Mouse (Mus musculus): Measurements from ENCODE around the gene Lpin2. TPM values are rescaled to one million over a fixed set of nuclear protein-coding genes. Genes with fewer than 3 reads are reported as not detected.

The Lpin2 gene
- polyA plus RNA-seq, 1 experiment from 2014 or later: 38.4 TPM

DNA sequence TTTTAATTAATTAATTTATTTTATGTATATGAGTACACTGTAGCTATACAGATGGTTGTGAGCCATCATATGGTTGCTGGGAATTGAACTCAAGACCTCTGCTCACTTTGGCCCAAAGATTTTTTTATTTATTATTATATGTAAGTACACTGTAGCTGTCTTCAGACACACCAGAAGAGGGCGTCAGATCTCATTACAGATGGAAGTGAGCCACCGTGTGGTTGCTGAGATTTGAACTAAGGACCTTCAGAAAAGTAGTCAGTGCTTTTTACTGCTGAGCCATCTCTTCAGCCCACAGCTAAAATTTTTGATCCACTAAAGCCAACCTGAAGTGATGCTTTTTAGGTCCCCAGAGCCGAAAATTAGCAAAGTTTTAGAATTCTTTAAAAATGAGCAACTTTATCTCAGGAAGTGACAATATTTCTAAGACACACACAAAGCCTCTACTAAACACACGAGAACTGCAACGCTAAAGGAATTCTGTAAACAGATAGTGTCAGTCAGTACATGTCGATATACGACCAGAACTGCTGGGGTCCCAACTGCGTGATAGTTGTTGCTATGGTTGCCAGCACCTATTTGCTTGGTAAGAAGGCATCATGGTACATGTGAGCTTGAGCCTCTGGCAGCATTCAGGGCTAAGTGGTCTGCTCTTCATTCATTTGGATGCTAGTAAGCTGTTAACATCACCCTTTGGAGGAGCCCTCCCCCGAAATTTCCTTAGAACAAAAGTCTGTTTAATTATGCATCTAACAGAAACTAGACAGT, 45.0 kb downstream of the Lpin2 start:
- no peak for ATAC-seq (replicated peaks)
- no peaks in the 10 kb centered on the region for H3K27me3 ChIP-seq
- WGBS: 83% methylated on average over 9 of the region's 9 CpGs

DNA sequence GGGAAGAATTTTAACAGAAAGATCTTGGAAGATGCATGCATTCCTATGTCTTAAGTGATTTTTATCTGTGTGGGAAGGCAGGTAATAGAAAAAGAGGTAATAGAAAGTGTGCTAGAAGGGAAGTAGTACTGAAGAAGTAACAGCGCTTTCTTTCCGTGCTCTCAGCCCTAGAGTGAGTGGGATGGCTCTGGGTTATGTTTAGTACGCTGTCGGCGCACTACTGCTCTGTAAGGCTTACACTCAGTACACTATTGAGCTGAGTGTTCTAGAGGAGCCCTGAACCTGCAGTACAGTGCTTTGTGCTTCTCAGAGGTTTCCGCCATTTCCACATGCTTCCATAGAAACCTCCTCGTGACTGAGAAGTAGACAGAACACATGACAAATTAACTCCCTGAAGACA, 46.3 kb downstream of the Lpin2 start:
- WGBS: 87% methylated on average over 7 of the region's 7 CpGs
- H3K9me3 ChIP-seq: no peaks in the 10 kb centered on the region
- H3K4me2 ChIP-seq (replicated peaks): no peak overlapping the region
- no peaks in the 10 kb centered on the region for H3K27me3 ChIP-seq
- H3K36me3 ChIP-seq: peaks cover 4% of the 10 kb centered on the region; the same call in 1 of the 2 replicates
- no peak overlapping the region for H3K4me3 ChIP-seq
- no peak overlapping the region for H3K27ac ChIP-seq (replicated peaks)
- ATAC-seq (replicated peaks): no peak
- no peaks in the 10 kb centered on the region for H3K4me1 ChIP-seq
- no peak overlapping the region for H3K9ac ChIP-seq (replicated peaks)

More for the DNA sequence above, 45.0 kb downstream of the Lpin2 start:
- Histone ChIP-seq H3K9me3 (no peaks in the 10 kb centered on the region), H3K36me3 (peaks cover 2% of the 10 kb centered on the region; the same call in 1 of the 2 replicates), H3K4me3 (no peak overlapping the region), H3K27ac (replicated peaks) (no peak overlapping the region), H3K4me1 (no peaks in the 10 kb centered on the region), H3K9ac (replicated peaks) (no peak overlapping the region), H3K4me2 (replicated peaks) (no peak overlapping the region)

DNA sequence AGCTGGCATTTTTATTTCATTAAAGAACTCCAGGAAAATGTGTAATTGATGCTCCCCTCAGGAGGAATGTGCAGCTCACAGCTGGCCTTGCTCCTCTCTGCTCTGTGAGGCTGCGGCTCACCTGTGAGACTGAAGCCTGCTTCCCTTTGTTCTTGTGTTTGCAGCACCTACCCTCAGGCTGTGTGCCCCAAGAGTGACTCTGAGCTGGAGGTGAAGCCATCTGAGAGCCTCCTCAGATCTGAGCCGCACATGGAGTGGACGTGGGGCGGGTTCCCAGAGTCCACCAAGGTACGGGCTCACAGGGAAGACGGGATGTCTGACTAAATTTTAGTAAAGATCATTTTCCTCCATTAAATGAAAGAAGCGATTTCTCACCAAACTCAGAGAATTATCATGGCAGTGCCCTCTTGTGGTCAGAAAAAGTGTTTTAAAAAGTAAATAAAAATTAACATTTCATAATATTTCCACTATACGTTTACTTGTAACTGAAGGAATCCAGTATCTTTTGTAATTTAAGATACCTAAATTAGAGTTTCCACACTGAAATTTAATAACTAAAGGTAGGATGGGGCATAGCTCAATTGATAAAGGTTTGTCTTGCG, 47.8 kb downstream of the Lpin2 start:
- Histone ChIP-seq H3K9ac (replicated peaks) (no peak overlapping the region), H3K4me2 (replicated peaks) (no peak overlapping the region), H3K36me3 (peaks cover 11% of the 10 kb centered on the region; the same call in 1 of the 2 replicates), H3K27ac (replicated peaks) (no peak overlapping the region), H3K4me3 (no peak overlapping the region), H3K9me3 (no peaks in the 10 kb centered on the region), H3K27me3 (no peaks in the 10 kb centered on the region), H3K4me1 (no peaks in the 10 kb centered on the region)
- WGBS: 76% methylated on average over 9 of the region's 9 CpGs
- ATAC-seq (replicated peaks): no peak

DNA sequence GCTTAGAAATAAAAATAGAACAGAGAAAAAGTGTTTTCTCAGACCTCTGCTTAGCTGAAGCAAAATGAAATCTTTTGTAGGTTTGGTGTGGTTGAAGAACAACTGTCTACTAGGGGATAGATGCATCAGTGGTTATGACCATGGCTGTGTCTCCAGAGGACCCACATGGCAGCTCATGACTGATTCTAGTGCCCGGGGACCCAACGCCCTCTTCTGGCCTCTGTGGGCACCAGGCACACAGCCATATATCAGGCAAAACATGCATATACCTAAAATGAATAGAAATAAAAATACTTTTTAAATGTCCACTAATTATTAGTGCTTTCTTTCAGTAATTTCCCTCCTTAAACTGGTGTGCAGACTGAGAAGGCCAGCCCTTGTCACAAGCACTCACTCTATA, 49.6 kb downstream of the Lpin2 start:
- ATAC-seq (replicated peaks): no peak
- no peak overlapping the region for H3K4me3 ChIP-seq
- no peak overlapping the region for H3K4me2 ChIP-seq (replicated peaks)
- no peaks in the 10 kb centered on the region for H3K4me1 ChIP-seq
- H3K27me3 ChIP-seq: no peaks in the 10 kb centered on the region
- peaks cover 13% of the 10 kb centered on the region for H3K36me3 ChIP-seq
- no peaks in the 10 kb centered on the region for H3K9me3 ChIP-seq
- no peak overlapping the region for H3K9ac ChIP-seq (replicated peaks)
- no peak overlapping the region for H3K27ac ChIP-seq (replicated peaks)
- WGBS: 89% methylated on average over 2 of the region's 2 CpGs

DNA sequence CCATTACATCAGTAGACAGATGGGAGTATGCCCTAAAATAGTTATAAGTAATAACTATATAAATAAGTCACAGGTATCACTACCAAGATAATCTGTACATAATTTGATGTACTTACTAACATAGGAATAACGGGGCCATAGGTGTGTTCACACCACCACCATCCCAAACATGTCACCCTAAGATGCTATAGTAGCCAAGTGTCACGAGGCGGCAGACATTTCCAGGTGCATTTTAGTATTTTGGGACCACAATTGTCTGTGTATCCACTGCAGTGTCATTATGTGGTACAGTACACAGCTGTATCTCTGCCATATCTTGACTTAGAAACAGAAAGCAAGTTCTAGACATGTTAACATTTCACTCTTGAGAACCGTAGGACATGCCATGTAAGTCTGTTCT, 50.9 kb downstream of the Lpin2 start:
- Histone ChIP-seq H3K4me1 (no peaks in the 10 kb centered on the region), H3K36me3 (peaks cover 18% of the 10 kb centered on the region), H3K4me3 (no peak overlapping the region), H3K4me2 (replicated peaks) (no peak overlapping the region), H3K27me3 (no peaks in the 10 kb centered on the region), H3K9ac (replicated peaks) (no peak overlapping the region), H3K9me3 (no peaks in the 10 kb centered on the region), H3K27ac (replicated peaks) (no peak overlapping the region)
- no peak for ATAC-seq (replicated peaks)
- 95% methylated on average over 4 of the region's 4 CpGs for WGBS

DNA sequence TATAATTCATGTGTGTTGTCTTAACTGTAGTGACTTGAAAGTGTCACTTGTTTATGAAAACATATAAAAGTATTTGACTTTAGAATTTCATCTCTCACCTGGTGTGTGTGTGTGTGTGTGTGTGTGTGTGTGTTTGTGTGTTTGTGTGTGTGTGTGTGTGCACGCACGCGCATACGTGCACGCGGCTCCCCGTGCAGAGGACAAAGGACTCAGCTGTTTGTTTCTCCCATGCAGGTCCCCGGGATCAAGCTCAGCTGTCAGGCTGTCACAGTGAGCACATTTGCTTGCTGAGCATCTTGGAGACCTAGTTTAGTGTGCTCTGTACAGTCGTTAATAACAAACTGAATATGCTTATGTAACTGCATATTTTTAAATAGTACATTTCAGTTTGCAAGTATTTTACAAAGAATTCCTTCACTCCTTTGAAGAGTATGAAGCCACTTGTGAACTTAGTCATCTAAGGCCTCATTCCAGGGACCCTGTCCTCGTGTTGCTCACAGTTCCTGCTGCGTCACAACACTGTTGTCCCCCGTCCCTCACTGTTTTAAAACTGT, 51.8 kb downstream of the Lpin2 start:
- Histone ChIP-seq H3K27me3 (no peaks in the 10 kb centered on the region), H3K36me3 (peaks cover 22% of the 10 kb centered on the region), H3K9ac (replicated peaks) (no peak overlapping the region), H3K27ac (replicated peaks) (no peak overlapping the region), H3K4me2 (replicated peaks) (no peak overlapping the region), H3K4me3 (no peak overlapping the region), H3K9me3 (no peaks in the 10 kb centered on the region), H3K4me1 (no peaks in the 10 kb centered on the region)
- 90% methylated on average over 12 of the region's 12 CpGs for WGBS
- ATAC-seq (replicated peaks): no peak

GRCm38 (mm10) chr17:71235229-71235958, 53.0 kb downstream of the Lpin2 start:
- peaks cover 25% of the 10 kb centered on the region for H3K36me3 ChIP-seq
- WGBS: 90% methylated on average over 12 of the region's 12 CpGs
- H3K9ac ChIP-seq (replicated peaks): no peak overlapping the region
- H3K27me3 ChIP-seq: no peaks in the 10 kb centered on the region
- H3K4me2 ChIP-seq (replicated peaks): no peak overlapping the region
- no peak overlapping the region for H3K4me3 ChIP-seq
- H3K27ac ChIP-seq (replicated peaks): no peak overlapping the region
- no peaks in the 10 kb centered on the region for H3K4me1 ChIP-seq
- no peak for ATAC-seq (replicated peaks)
- H3K9me3 ChIP-seq: no peaks in the 10 kb centered on the region

- Histone ChIP-seq H3K36me3 (peaks cover 40% of the 10 kb centered on the region), H3K9ac (replicated peaks) (no peak overlapping the region), H3K9me3 (no peaks in the 10 kb centered on the region), H3K4me3 (no peak overlapping the region), H3K4me1 (no peaks in the 10 kb centered on the region), H3K27me3 (no peaks in the 10 kb centered on the region), H3K27ac (replicated peaks) (no peak overlapping the region), H3K4me2 (replicated peaks) (no peak overlapping the region)
- no peak for ATAC-seq (replicated peaks)
- 95% methylated on average over 7 of the region's 7 CpGs for WGBS
Observed at GRCm38 (mm10) chr17:71238494-71238893, 56.1 kb downstream of the Lpin2 start.

DNA sequence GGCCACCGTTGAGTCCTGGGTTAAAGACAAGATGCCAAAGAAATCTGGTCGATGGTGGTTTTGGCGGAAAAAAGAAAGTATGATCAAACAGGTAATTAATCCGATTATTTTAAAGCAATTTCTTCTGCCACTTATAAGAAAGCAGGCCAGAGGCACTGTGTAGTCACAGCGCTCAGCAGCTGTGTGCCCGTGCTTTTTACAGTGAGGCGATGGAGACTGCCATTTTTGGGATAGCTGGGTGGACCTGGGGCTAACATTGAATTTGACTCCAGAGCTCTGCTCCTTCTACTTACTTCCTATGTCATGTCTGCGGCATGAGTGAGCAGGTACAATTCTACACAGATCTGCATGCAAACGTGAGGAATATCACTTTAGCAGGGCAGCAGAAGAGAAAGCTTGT, 58.5 kb downstream of the Lpin2 start:
- Histone ChIP-seq H3K4me3 (no peak overlapping the region), H3K9ac (replicated peaks) (no peak overlapping the region), H3K4me2 (replicated peaks) (no peak overlapping the region), H3K9me3 (no peaks in the 10 kb centered on the region), H3K27ac (replicated peaks) (no peak overlapping the region), H3K36me3 (peaks cover 46% of the 10 kb centered on the region), H3K27me3 (no peaks in the 10 kb centered on the region), H3K4me1 (no peaks in the 10 kb centered on the region)
- 96% methylated on average over 9 of the region's 9 CpGs for WGBS
- no peak for ATAC-seq (replicated peaks)

GRCm38 (mm10) chr17:71242666-71243065, 60.3 kb downstream of the Lpin2 start:
- H3K4me3 ChIP-seq: no peak overlapping the region
- no peak overlapping the region for H3K4me2 ChIP-seq (replicated peaks)
- WGBS: 94% methylated on average over 7 of the region's 7 CpGs
- no peak for ATAC-seq (replicated peaks)
- H3K36me3 ChIP-seq: peaks cover 59% of the 10 kb centered on the region
- H3K9ac ChIP-seq (replicated peaks): no peak overlapping the region
- H3K9me3 ChIP-seq: no peaks in the 10 kb centered on the region
- no peaks in the 10 kb centered on the region for H3K27me3 ChIP-seq
- no peak overlapping the region for H3K27ac ChIP-seq (replicated peaks)
- H3K4me1 ChIP-seq: no peaks in the 10 kb centered on the region

GRCm38 (mm10) chr17:71245133-71245532, 62.8 kb downstream of the Lpin2 start:
- Histone ChIP-seq H3K36me3 (peaks cover 52% of the 10 kb centered on the region), H3K4me2 (replicated peaks) (no peak overlapping the region), H3K4me3 (no peak overlapping the region), H3K4me1 (no peaks in the 10 kb centered on the region), H3K27ac (replicated peaks) (no peak overlapping the region), H3K9me3 (no peaks in the 10 kb centered on the region), H3K27me3 (no peaks in the 10 kb centered on the region), H3K9ac (replicated peaks) (no peak overlapping the region)
- no peak for ATAC-seq (replicated peaks)
- 97% methylated on average over 15 of the region's 15 CpGs for WGBS

DNA sequence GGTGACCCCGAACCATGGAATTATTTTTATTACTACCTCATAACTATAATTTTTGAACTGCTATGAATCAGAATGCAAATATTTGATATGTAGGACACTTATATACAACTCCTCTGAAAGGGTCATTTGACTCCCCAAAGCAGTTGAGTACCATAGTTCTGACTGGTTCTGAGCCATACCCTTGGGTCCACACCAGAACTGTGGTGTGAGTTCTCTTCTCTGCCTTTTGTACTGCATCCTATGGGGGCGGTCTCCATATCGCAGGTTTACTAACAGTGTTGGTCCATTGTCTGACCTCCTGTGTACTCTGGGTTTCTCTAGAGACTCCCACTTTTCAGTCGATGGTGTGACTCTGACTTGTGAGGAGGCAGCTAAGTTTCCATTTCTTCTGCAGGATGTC, 63.7 kb downstream of the Lpin2 start:
- 91% methylated on average over 4 of the region's 4 CpGs for WGBS
- no peaks in the 10 kb centered on the region for H3K27me3 ChIP-seq
- H3K36me3 ChIP-seq: peaks cover 52% of the 10 kb centered on the region
- no peaks in the 10 kb centered on the region for H3K4me1 ChIP-seq
- H3K9me3 ChIP-seq: no peaks in the 10 kb centered on the region
- H3K4me2 ChIP-seq (replicated peaks): no peak overlapping the region
- no peak overlapping the region for H3K4me3 ChIP-seq
- H3K9ac ChIP-seq (replicated peaks): no peak overlapping the region
- ATAC-seq (replicated peaks): no peak
- H3K27ac ChIP-seq (replicated peaks): no peak overlapping the region

Measured in forebrain, embryonic 15.5 days (tissue).